Mouse (Mus musculus): Measurements from ENCODE around the gene Speg.

Gene Speg

GRCm38 (mm10) chr1:75365510-75366137 is 9.5 kb upstream of the Speg start:
- DNase-seq, result no peak

- DNase-seq, result no peak
Measured at GRCm38 (mm10) chr1:75369360-75369983, 5.6 kb upstream of the Speg start.

- DNase-seq, result no peak
Measured at GRCm38 (mm10) chr1:75369984-75370660, 5.0 kb upstream of the Speg start.

- DNase-seq, result peak; percentile 31
Measured at GRCm38 (mm10) chr1:75371317-75372095, 3.6 kb upstream of the Speg start.

GRCm38 (mm10) chr1:75372450-75372849 is 2.6 kb upstream of the Speg start:
- no peak for DNase-seq

- DNase-seq, result no peak
Measured at GRCm38 (mm10) chr1:75373276-75373675, 1.8 kb upstream of the Speg start.

- no peak for DNase-seq
Measured at GRCm38 (mm10) chr1:75379196-75379595, 4.1 kb downstream of the Speg start.

GRCm38 (mm10) chr1:75379931-75380330 is 4.8 kb downstream of the Speg start:
- no peak for DNase-seq

GRCm38 (mm10) chr1:75380951-75381350 is 5.9 kb downstream of the Speg start:
- no peak for DNase-seq

- DNase-seq, result peak; percentile 62
Measured at GRCm38 (mm10) chr1:75381482-75382355, 6.6 kb downstream of the Speg start.

GRCm38 (mm10) chr1:75382356-75383071 is 7.4 kb downstream of the Speg start:
- DNase-seq, result peak; percentile 39

- peak; percentile 61 for DNase-seq
Measured at GRCm38 (mm10) chr1:75384470-75385141, 9.5 kb downstream of the Speg start.

- peak; percentile 30 for DNase-seq
Measured at GRCm38 (mm10) chr1:75385142-75385730, 10.1 kb downstream of the Speg start.

GRCm38 (mm10) chr1:75386149-75386548 is 11.1 kb downstream of the Speg start:
- DNase-seq, result peak; percentile 52

- no peak for DNase-seq
Measured at GRCm38 (mm10) chr1:75387469-75387928, 12.4 kb downstream of the Speg start.

- DNase-seq, result peak; percentile 20
Measured at GRCm38 (mm10) chr1:75387929-75388897, 13.1 kb downstream of the Speg start.

- DNase-seq, result no peak
Measured at GRCm38 (mm10) chr1:75388898-75389515, 13.9 kb downstream of the Speg start.

- peak; percentile 71 for DNase-seq
Measured at GRCm38 (mm10) chr1:75393139-75393538, 18.0 kb downstream of the Speg start.

- no peak for DNase-seq
Measured at GRCm38 (mm10) chr1:75393846-75394245, 18.7 kb downstream of the Speg start.

All from right cerebral cortex, adult 18-20 months (tissue).